Mouse (Mus musculus): ENCODE results near the gene Hnrnpll. TPM values are rescaled to one million over a fixed set of nuclear protein-coding genes. Genes with fewer than 3 reads are reported as not detected.
"Not testable (repeated sequence)": the region's sequence is repeated elsewhere in the genome, so short reads cannot be mapped to it uniquely, and the experiment has no call there.

Hnrnpll gene
- polyA plus RNA-seq, 1 experiment from 2014 or later: 86.7 TPM

- Histone ChIP-seq H3K4me1 (peaks cover 40% of the 10 kb centered on the region), H3K9me3 (replicated peaks) (no peaks in the 10 kb centered on the region), H3K4me3 (no peak overlapping the region), H3K36me3 (no peaks in the 10 kb centered on the region), H3K27ac (replicated peaks) (no peak overlapping the region), H3K27me3 (ENCODE audit: low read depth, poor library complexity, severe bottlenecking) (0 out of 2 replicates have a peak, but pooled peaks cover 7% of the 10 kb centered on the region)
- peak; percentile 29 for DNase-seq (ENCODE audit: low spot score)
- WGBS: 55% methylated on average over 5 of the region's 5 CpGs
Measured at GRCm38 (mm10) chr17:80008847-80009246, 53.3 kb downstream of the Hnrnpll start.

DNA sequence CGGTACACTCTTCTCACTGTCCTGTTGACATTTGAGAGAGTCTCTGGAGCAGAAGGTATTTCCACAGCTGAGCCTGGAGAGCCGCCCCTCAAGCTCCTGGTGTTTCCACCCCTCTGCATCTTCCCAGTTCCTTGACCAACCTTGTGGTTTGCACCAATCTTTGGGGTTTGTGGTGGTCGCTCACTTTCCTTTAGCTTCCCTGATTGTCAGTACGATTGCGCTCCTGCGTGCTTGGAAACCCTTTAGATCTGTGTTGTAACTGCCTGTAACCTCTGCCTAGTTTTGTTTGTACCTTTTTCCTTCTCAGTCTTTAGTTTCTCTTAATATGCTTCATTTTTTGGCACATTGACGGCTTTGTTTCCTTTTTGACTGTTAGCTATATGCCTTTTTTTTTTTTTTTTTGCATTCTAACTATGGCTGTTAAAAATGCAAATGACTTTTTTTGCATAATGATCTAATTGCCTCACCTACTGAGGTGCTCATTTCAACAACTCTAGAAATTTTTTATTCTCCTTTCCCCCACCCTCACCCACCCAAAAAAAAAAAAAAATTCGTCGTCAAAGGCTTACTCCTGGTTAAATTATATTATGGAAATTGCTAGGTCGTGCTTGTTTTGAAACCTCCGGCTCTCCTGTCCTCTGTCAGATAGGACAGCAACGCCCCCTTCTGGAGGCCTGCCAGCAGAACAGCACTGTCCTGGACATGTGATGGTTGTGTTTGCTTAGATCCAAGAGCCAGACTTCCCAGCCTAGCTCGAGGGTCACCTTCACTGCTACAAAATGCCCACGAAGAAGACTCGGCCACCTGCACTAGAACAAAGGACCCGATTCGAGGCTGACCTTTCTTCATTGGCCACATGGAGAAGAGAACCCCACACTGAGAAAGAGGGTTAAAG, 57.5 kb downstream of the Hnrnpll start:
- 52% methylated on average over 17 of the region's 17 CpGs for WGBS
- no peak overlapping the region for H3K4me3 ChIP-seq
- no peaks in the 10 kb centered on the region for H3K36me3 ChIP-seq
- 0 out of 2 replicates have a peak, but pooled peaks cover 4% of the 10 kb centered on the region for H3K27me3 ChIP-seq (ENCODE audit: low read depth, poor library complexity, severe bottlenecking)
- DNase-seq (ENCODE audit: low spot score): peak; percentile 45
- no peak overlapping the region for H3K27ac ChIP-seq (replicated peaks)
- H3K4me1 ChIP-seq: peaks cover 22% of the 10 kb centered on the region
- 0 out of 2 replicates have a peak, but pooled peaks cover 4% of the 10 kb centered on the region for H3K9me3 ChIP-seq (replicated peaks)

- H3K4me3 ChIP-seq; H3K9me3 ChIP-seq (replicated peaks); H3K27me3 ChIP-seq (ENCODE audit: low read depth, poor library complexity, severe bottlenecking); DNase-seq (ENCODE audit: low spot score); H3K36me3 ChIP-seq; H3K27ac ChIP-seq (replicated peaks): not testable (repeated sequence)
- peaks cover 19% of the 10 kb centered on the region for H3K4me1 ChIP-seq
- 94% methylated on average over 3 of the region's 3 CpGs for WGBS
Measured at GRCm38 (mm10) chr17:80003851-80004250, 58.3 kb downstream of the Hnrnpll start.

- no peak overlapping the region for H3K27ac ChIP-seq (replicated peaks)
- no peaks in the 10 kb centered on the region for H3K27me3 ChIP-seq (ENCODE audit: low read depth, poor library complexity, severe bottlenecking)
- peaks cover 11% of the 10 kb centered on the region for H3K4me1 ChIP-seq
- 79% methylated on average over 3 of the region's 3 CpGs for WGBS
- no peaks in the 10 kb centered on the region for H3K36me3 ChIP-seq
- H3K9me3 ChIP-seq (replicated peaks): 0 out of 2 replicates have a peak, but pooled peaks cover 4% of the 10 kb centered on the region
- no peak overlapping the region for H3K4me3 ChIP-seq
- DNase-seq (ENCODE audit: low spot score): no peak
Measured at GRCm38 (mm10) chr17:80002385-80002852, 59.7 kb downstream of the Hnrnpll start.

DNA sequence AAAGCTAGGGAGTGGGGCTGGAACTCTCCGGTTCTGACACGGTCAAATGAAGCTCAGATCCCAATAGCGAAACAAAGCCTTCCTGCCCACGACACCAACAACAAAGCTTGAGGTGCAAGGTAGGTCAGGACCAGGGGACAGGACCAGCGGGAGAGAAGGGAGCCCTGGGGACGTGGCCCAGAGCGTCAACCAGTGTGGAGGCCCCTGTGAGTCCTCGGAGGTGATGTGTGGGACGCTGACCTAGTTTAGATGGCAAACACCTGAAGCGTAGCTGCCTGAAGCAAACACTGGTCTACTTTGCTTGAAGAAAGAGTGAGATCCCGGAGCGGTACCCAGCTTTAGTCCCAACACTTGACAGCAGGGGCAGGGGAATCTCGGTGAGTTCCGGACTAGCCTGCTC, 62.5 kb downstream of the Hnrnpll start:
- no peaks in the 10 kb centered on the region for H3K27me3 ChIP-seq (ENCODE audit: low read depth, poor library complexity, severe bottlenecking)
- 94% methylated on average over 14 of the region's 14 CpGs for WGBS
- 0 out of 2 replicates have a peak, but pooled peaks cover 4% of the 10 kb centered on the region for H3K9me3 ChIP-seq (replicated peaks)
- no peaks in the 10 kb centered on the region for H3K36me3 ChIP-seq
- H3K4me1 ChIP-seq: no peaks in the 10 kb centered on the region
- no peak for DNase-seq (ENCODE audit: low spot score)
- H3K4me3 ChIP-seq: no peak overlapping the region
- no peak overlapping the region for H3K27ac ChIP-seq (replicated peaks)

- no peak for DNase-seq (ENCODE audit: low spot score)
- Histone ChIP-seq H3K27me3 (ENCODE audit: low read depth, poor library complexity, severe bottlenecking) (no peaks in the 10 kb centered on the region), H3K4me3 (no peak overlapping the region), H3K27ac (replicated peaks) (no peak overlapping the region), H3K9me3 (replicated peaks) (0 out of 2 replicates have a peak, but pooled peaks cover 4% of the 10 kb centered on the region), H3K36me3 (no peaks in the 10 kb centered on the region), H3K4me1 (no peaks in the 10 kb centered on the region)
- WGBS: 84% methylated on average over 5 of the region's 5 CpGs
Measured at GRCm38 (mm10) chr17:79998986-79999385, 63.1 kb downstream of the Hnrnpll start.

GRCm38 (mm10) chr17:79995091-79995691, 66.9 kb downstream of the Hnrnpll start:
- Histone ChIP-seq H3K27me3 (ENCODE audit: low read depth, poor library complexity, severe bottlenecking) (no peaks in the 10 kb centered on the region), H3K36me3 (no peaks in the 10 kb centered on the region), H3K9me3 (replicated peaks) (no peaks in the 10 kb centered on the region), H3K4me1 (no peaks in the 10 kb centered on the region), H3K27ac (replicated peaks) (no peak overlapping the region), H3K4me3 (no peak overlapping the region)
- 82% methylated on average over 3 of the region's 3 CpGs for WGBS
- DNase-seq (ENCODE audit: low spot score): no peak

DNA sequence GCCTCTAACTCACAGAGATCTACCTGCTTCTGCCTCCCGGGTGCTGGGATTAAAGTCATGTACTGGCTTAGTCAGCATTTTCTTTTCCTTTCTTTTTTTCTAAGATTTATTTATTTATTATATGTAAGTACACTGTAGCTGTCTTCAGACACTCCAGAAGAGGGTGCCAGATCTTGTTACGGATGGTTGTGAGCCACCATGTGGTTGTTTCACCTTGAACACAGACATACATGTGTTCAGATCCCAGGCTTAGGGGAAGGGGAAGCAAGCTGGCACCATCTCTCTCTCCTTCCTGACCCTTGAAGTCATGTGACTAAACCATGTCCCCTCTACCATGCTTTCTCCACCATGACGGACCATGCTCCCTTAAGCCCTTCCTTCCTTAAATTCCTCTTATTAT, 70.0 kb downstream of the Hnrnpll start:
- H3K27me3 ChIP-seq (ENCODE audit: low read depth, poor library complexity, severe bottlenecking): no peaks in the 10 kb centered on the region
- no peaks in the 10 kb centered on the region for H3K4me1 ChIP-seq
- H3K27ac ChIP-seq (replicated peaks): no peak overlapping the region
- no peaks in the 10 kb centered on the region for H3K9me3 ChIP-seq (replicated peaks)
- WGBS: 90% methylated on average over 3 of the region's 3 CpGs
- no peak for DNase-seq (ENCODE audit: low spot score)
- no peak overlapping the region for H3K4me3 ChIP-seq
- no peaks in the 10 kb centered on the region for H3K36me3 ChIP-seq

- no peak overlapping the region for H3K4me3 ChIP-seq
- 87% methylated on average over 12 of the region's 12 CpGs for WGBS
Measured at GRCm38 (mm10) chr17:79991166-79991958, 70.8 kb downstream of the Hnrnpll start.

GRCm38 (mm10) chr17:79990161-79990560, 72.0 kb downstream of the Hnrnpll start:
- no peak for DNase-seq (ENCODE audit: low spot score)
- Histone ChIP-seq H3K27me3 (ENCODE audit: low read depth, poor library complexity, severe bottlenecking) (no peaks in the 10 kb centered on the region), H3K36me3 (no peaks in the 10 kb centered on the region), H3K4me3 (no peak overlapping the region), H3K27ac (replicated peaks) (no peak overlapping the region), H3K9me3 (replicated peaks) (no peaks in the 10 kb centered on the region), H3K4me1 (no peaks in the 10 kb centered on the region)
- 87% methylated on average over 7 of the region's 7 CpGs for WGBS

More at GRCm38 (mm10) chr17:79991166-79991958, 70.8 kb downstream of the Hnrnpll start:
- Histone ChIP-seq H3K27me3 (ENCODE audit: low read depth, poor library complexity, severe bottlenecking) (no peaks in the 10 kb centered on the region), H3K9me3 (replicated peaks) (no peaks in the 10 kb centered on the region), H3K36me3 (no peaks in the 10 kb centered on the region), H3K27ac (replicated peaks) (no peak overlapping the region), H3K4me1 (no peaks in the 10 kb centered on the region)
- no peak for DNase-seq (ENCODE audit: low spot score)

GRCm38 (mm10) chr17:79984450-79984849, 77.7 kb downstream of the Hnrnpll start:
- WGBS: 92% methylated on average over 7 of the region's 7 CpGs
- Histone ChIP-seq H3K27ac (replicated peaks) (no peak overlapping the region), H3K9me3 (replicated peaks) (no peaks in the 10 kb centered on the region), H3K36me3 (no peaks in the 10 kb centered on the region), H3K4me1 (peaks cover 17% of the 10 kb centered on the region), H3K4me3 (no peak overlapping the region), H3K27me3 (ENCODE audit: low read depth, poor library complexity, severe bottlenecking) (no peaks in the 10 kb centered on the region)
- no peak for DNase-seq (ENCODE audit: low spot score)

DNA sequence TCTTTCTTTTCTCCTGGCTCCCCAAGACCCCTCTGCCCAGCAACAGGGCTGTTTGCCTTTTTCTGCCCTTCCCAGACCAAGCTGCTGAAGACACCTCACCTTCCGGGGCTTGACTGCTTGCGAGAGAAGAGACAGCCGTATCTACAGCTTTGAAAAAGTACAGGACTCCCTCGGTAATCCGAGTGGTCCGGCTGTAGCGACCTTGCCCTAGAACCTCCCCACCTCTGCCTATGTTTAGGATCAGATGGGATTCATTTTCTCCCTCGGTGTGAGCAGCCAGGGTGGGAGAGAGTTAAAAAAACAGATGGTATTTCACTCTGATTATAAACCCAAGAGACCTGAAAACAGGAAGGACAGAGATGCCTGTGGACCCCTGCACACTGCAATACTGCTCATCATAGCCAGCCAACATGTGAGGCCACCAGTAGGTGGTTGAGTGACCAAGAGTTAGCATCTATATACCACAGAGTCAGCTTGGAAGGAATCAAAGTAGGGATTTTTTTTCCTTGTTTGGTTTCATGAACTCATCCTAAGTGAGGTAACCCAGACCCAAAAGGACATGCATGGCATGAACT, 79.1 kb downstream of the Hnrnpll start:
- no peak overlapping the region for H3K4me3 ChIP-seq
- H3K36me3 ChIP-seq: no peaks in the 10 kb centered on the region
- H3K9me3 ChIP-seq (replicated peaks): no peaks in the 10 kb centered on the region
- DNase-seq (ENCODE audit: low spot score): no peak
- H3K27ac ChIP-seq (replicated peaks): no peak overlapping the region; the same call in 1 of the 2 replicates
- 71% methylated on average over 8 of the region's 8 CpGs for WGBS
- peaks cover 17% of the 10 kb centered on the region for H3K4me1 ChIP-seq
- no peaks in the 10 kb centered on the region; the same call in 1 of the 2 replicates for H3K27me3 ChIP-seq (ENCODE audit: low read depth, poor library complexity, severe bottlenecking)
